Mouse (Mus musculus) embryo, embryonic 10 days (tissue): ENCODE results near the gene Prl2c2.
"Not testable (repeated sequence)": the region's sequence is repeated elsewhere in the genome, so short reads cannot be mapped to it uniquely, and the experiment has no call there.

Experiments
- DNase-seq: peaks from one replicate; pipeline ENCODE4 v3.0.0-alpha.2; 2015; ENCODE audit warnings: low spot score

Gene Prl2c2

GRCm38 (mm10) chr13:13005283-13005682 lies at the start of gene Prl2c2:
Gene Prl2c2, minus strand, starts transcription at chr13:13005383.
- DNase-seq: not testable (repeated sequence)

- not testable (repeated sequence) for DNase-seq
Observed at GRCm38 (mm10) chr13:13025872-13026271, 20.7 kb upstream of the Prl2c2 start.

GRCm38 (mm10) chr13:13013993-13014549 lies 8.9 kb upstream of the Prl2c2 start:
- DNase-seq: not testable (repeated sequence)
